ENCODE assay signal across 10 mouse cellular contexts in the genomic region with DNA sequence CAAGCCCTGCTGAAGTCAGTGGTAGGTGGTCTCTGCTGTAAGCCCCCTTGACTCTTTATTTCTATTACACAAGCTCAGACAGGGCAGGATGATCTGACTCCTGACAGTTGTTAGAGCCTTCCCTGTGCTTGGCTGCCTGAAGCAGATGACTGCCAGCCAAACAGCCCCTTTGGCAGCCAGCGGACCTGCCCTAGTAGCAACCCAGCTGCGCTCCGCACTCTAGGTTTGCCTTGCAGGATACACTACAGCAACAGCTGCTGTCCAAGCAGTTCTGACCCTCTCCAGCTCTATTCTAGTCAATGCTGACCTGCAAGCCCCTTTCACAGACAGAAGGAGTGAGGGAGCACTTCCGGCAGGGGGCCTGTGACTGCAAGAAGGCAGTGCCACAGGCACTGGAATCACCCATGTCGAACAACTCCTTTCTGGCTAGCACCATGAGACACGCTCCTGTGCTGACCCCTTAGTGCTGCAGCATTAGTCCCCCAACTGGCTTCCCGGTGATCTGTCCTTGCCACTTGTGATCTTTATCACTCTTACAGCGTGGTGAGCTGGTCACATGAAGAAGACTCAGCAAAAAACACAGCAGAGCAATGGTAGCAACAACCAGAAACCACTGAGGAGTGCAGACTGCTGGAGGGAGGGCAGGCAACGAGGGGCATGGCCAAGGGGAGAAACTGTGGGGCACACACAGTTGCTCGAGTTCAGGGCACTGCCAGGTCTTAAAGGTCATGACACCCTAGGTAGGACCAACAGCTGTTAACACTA. TPM values are rescaled to one million over a fixed set of nuclear protein-coding genes. Genes with fewer than 3 reads are reported as not detected.
DNase-seq lines count a peak whose midpoint lies in the region; ATAC-seq and TF ChIP-seq lines count a peak whose summit lies in the region.
"Had no signal": no experiment of that assay in that cellular context is flagged by ENCODE, and none has a peak within 500 bp of the region (broad histone marks: within the 10 kb centered on the region; RNA-seq: fewer than 3 reads in every experiment).

No protein-coding gene starts in this region.

- H3K36me3 ChIP-seq in hindbrain, embryonic 13.5 days: no peaks in the 10 kb centered on the region
- no peaks in the 10 kb centered on the region for H3K36me3 ChIP-seq in hindbrain, embryonic 11.5 days (ENCODE audit: control insufficient read depth, insufficient read depth, low read length)
- no peaks in the 10 kb centered on the region for H3K36me3 ChIP-seq in G1E (replicated peaks)
- no peaks in the 10 kb centered on the region for H3K36me3 ChIP-seq in embryonic facial prominence, embryonic 15.5 days
- no peaks in the 10 kb centered on the region for H3K36me3 ChIP-seq in liver, postnatal 0 days (replicated peaks; ENCODE audit: insufficient read depth, low read length)

- no peaks in the 10 kb centered on the region for H3K27me3 ChIP-seq in hindbrain, embryonic 13.5 days
- no peaks in the 10 kb centered on the region for H3K27me3 ChIP-seq in hindbrain, embryonic 11.5 days (ENCODE audit: control insufficient read depth, insufficient read depth, low read length)
- peaks cover 4% of the 10 kb centered on the region; the same call in 1 of the 2 replicates for H3K27me3 ChIP-seq in G1E (ENCODE audit: insufficient read depth, low read length)
- H3K27me3 ChIP-seq in embryonic facial prominence, embryonic 15.5 days: no peaks in the 10 kb centered on the region
- H3K27me3 ChIP-seq in liver, postnatal 0 days (ENCODE audit: insufficient read depth, low read length): no peaks in the 10 kb centered on the region

- no peak for DNase-seq in hindbrain, embryonic 11.5 days (ENCODE audit: low spot score)
- DNase-seq in G1E (ENCODE audit: low spot score): no peak
- no peak for DNase-seq in liver, postnatal 0 days
- no peak for DNase-seq in urinary bladder, postnatal 25 days (ENCODE audit: low spot score)
- no peak for DNase-seq in urinary bladder, adult 18-20 months (ENCODE audit: low spot score in 2 of 2)
- DNase-seq: embryo, embryonic 11 days; right cerebral cortex, postnatal 4 days had no signal

- WGBS in hindbrain, embryonic 13.5 days: 69% methylated on average over 10 of the region's 10 CpGs
- 72% methylated on average over 10 of the region's 10 CpGs for WGBS in hindbrain, embryonic 11.5 days
- 65% methylated on average over 10 of the region's 10 CpGs for WGBS in embryonic facial prominence, embryonic 15.5 days
- WGBS in liver, postnatal 0 days (ENCODE audit: insufficient replicate concordance): 58% methylated on average over 10 of the region's 10 CpGs

- H3K27ac ChIP-seq in hindbrain, embryonic 13.5 days: 0 out of 2 replicates have a peak overlapping the region, but pooled peaks have one; percentile 44
- H3K27ac ChIP-seq in hindbrain, embryonic 11.5 days (ENCODE audit: low read depth, low read length): no peak overlapping the region
- no peak overlapping the region for H3K27ac ChIP-seq in embryonic facial prominence, embryonic 15.5 days (replicated peaks)
- H3K27ac ChIP-seq in liver, postnatal 0 days (ENCODE audit: low read depth): peak overlapping the region; percentile 66
- H3K27ac ChIP-seq: kidney, postnatal 0 days had no signal

- H3K4me2 ChIP-seq in hindbrain, embryonic 13.5 days: no peak overlapping the region
- no peak overlapping the region for H3K4me2 ChIP-seq in hindbrain, embryonic 11.5 days (replicated peaks; ENCODE audit: low read depth, low read length)
- H3K4me2 ChIP-seq in embryonic facial prominence, embryonic 15.5 days (replicated peaks): no peak overlapping the region
- no peak overlapping the region for H3K4me2 ChIP-seq in liver, postnatal 0 days (ENCODE audit: low read depth, low read length)

- H3K9ac ChIP-seq in hindbrain, embryonic 13.5 days: peak overlapping the region; percentile 44; the same call in 1 of the 2 replicates
- H3K9ac ChIP-seq in hindbrain, embryonic 11.5 days (ENCODE audit: low read depth, low read length): no peak overlapping the region
- H3K9ac ChIP-seq in embryonic facial prominence, embryonic 15.5 days: no peak overlapping the region
- H3K9ac ChIP-seq in liver, postnatal 0 days (replicated peaks): no peak overlapping the region

- TF ChIP-seq CTCF in G1E (IDR thresholded peaks at IDR 0.05; ENCODE audit: low read depth, low read length): no peak
- TF ChIP-seq CTCF in liver, postnatal 0 days (IDR thresholded peaks at IDR 0.05; ENCODE audit: low read depth): no peak

- H3K9me3 ChIP-seq in hindbrain, embryonic 13.5 days: no peaks in the 10 kb centered on the region
- no peaks in the 10 kb centered on the region for H3K9me3 ChIP-seq in hindbrain, embryonic 11.5 days (ENCODE audit: control insufficient read depth, low read length)
- H3K9me3 ChIP-seq in G1E (replicated peaks): no peaks in the 10 kb centered on the region
- no peaks in the 10 kb centered on the region for H3K9me3 ChIP-seq in embryonic facial prominence, embryonic 15.5 days (replicated peaks)
- no peaks in the 10 kb centered on the region for H3K9me3 ChIP-seq in liver, postnatal 0 days (ENCODE audit: low read length)

- ATAC-seq in hindbrain, embryonic 13.5 days (ENCODE audit: low FRiP score): no peak
- no peak for ATAC-seq in hindbrain, embryonic 11.5 days (ENCODE audit: low FRiP score)
- peak; percentile 78 for ATAC-seq in G1E (ENCODE audit: extremely low read depth, insufficient number of reproducible peaks, low FRiP score, poor library complexity, severe bottlenecking)
- ATAC-seq in embryonic facial prominence, embryonic 15.5 days (ENCODE audit: insufficient number of reproducible peaks, low FRiP score, low TSS enrichment, low read depth): peak; percentile 51; the same call in 1 of the 2 replicates
- 0 out of 2 replicates have a peak, but pooled peaks have one; percentile 13 for ATAC-seq in liver, postnatal 0 days

- TF ChIP-seq EP300 in liver, postnatal 0 days (IDR thresholded peaks at IDR 0.05; ENCODE audit: low read depth): no peak

- peaks cover 31% of the 10 kb centered on the region for H3K4me1 ChIP-seq in hindbrain, embryonic 13.5 days (replicated peaks)
- no peaks in the 10 kb centered on the region for H3K4me1 ChIP-seq in hindbrain, embryonic 11.5 days (replicated peaks; ENCODE audit: control insufficient read depth, insufficient read depth, low read length)
- peaks cover 20% of the 10 kb centered on the region for H3K4me1 ChIP-seq in G1E (ENCODE audit: insufficient read depth, low read depth, low read length)
- H3K4me1 ChIP-seq in embryonic facial prominence, embryonic 15.5 days: peaks cover 6% of the 10 kb centered on the region; the same call in 1 of the 2 replicates
- H3K4me1 ChIP-seq in liver, postnatal 0 days (ENCODE audit: insufficient read depth): peaks cover 25% of the 10 kb centered on the region

- H3K4me3 ChIP-seq in hindbrain, embryonic 13.5 days: no peak overlapping the region
- no peak overlapping the region for H3K4me3 ChIP-seq in hindbrain, embryonic 11.5 days (ENCODE audit: low read depth, low read length)
- no peak overlapping the region for H3K4me3 ChIP-seq in G1E (ENCODE audit: low read depth, low read length)
- no peak overlapping the region for H3K4me3 ChIP-seq in embryonic facial prominence, embryonic 15.5 days (replicated peaks)
- H3K4me3 ChIP-seq in liver, postnatal 0 days (ENCODE audit: low read depth, low read length): no peak overlapping the region

RNA-seq across cellular contexts. Expression of a gene that starts 8.1 kb away (rescaled TPM):
- 118 TPM in 2 replicates for polyA plus RNA-seq in hindbrain, embryonic 13.5 days (2015; fragmentation: Nextera tagmentation; extraction: Ambion mirVana)
- polyA plus RNA-seq in hindbrain, embryonic 11.5 days (2014; fragmentation: Nextera tagmentation; extraction: Ambion mirVana): 85.5 and 103 TPM in 2 replicates
- total RNA-seq in G1E (2014; fragmentation: Nextera tagmentation) (12.4 and 24.2 TPM in 2 replicates), G1E (2017) (24.5 and 32.2 TPM in 2 replicates)
- polyA plus RNA-seq in G1E (2012): 9.3 and 9.8 TPM in 2 replicates
- polyA plus RNA-seq in embryonic facial prominence, embryonic 15.5 days (2015; fragmentation: Nextera tagmentation; extraction: Ambion mirVana): 74.4 and 88.1 TPM in 2 replicates
- 25.6 and 26.4 TPM in 2 replicates for polyA plus RNA-seq in liver, postnatal 0 days (2015; fragmentation: Nextera tagmentation; extraction: Ambion mirVana)

Comparison
In these comparisons a context has a peak if more than half of its experiments do, and no peak if none do; other contexts are left out.
1. H3K27ac ChIP-seq: peak in hindbrain, embryonic 13.5 days (single experiment) and liver, postnatal 0 days (single experiment); none in hindbrain, embryonic 11.5 days (single experiment) and embryonic facial prominence, embryonic 15.5 days (single experiment).
2. ATAC-seq: peak in G1E (single experiment), embryonic facial prominence, embryonic 15.5 days (single experiment) and liver, postnatal 0 days (single experiment); none in hindbrain, embryonic 13.5 days (single experiment) and hindbrain, embryonic 11.5 days (single experiment).